Mouse (Mus musculus) small intestine, adult 2 months (tissue): ENCODE measurements at regions not wholly inside any gene's neighbourhood (a gene's known extent, or its start where the extent isn't known, plus 50 kb on each side); places are given as distances from the start of the nearest gene placed in this dataset.

ENCODE experiments used
- H3K27ac ChIP-seq: fragments of 200-500 bp; 2 replicates; pipeline ENCODE4 v1.5.1; 2012; ENCODE audit warnings: low read depth, low read length, control low read depth, inconsistent platforms; ENCODE audit not compliant: insufficient read depth
- H3K27me3 ChIP-seq: fragments of 200-500 bp; 2 replicates; pipeline ENCODE4 v1.6.1; 2012; ENCODE audit warnings: mild to moderate bottlenecking, moderate library complexity, low read length, inconsistent platforms; ENCODE audit not compliant: control insufficient read depth, insufficient read depth
- H3K36me3 ChIP-seq: fragments of 200-500 bp; 2 replicates; pipeline ENCODE4 v1.6.1; 2012; ENCODE audit warnings: mild to moderate bottlenecking, low read length, control low read depth, inconsistent platforms; ENCODE audit not compliant: control insufficient read depth, insufficient read depth
- H3K4me1 ChIP-seq: fragments of 200-500 bp; 2 replicates; pipeline ENCODE4 v1.6.1; 2012; ENCODE audit warnings: low read length, inconsistent platforms, mixed read lengths; ENCODE audit not compliant: control insufficient read depth, insufficient read depth, insufficient read length
- H3K4me3 ChIP-seq: fragments of 200-500 bp; 2 replicates; pipeline ENCODE4 v1.5.1; 2012; ENCODE audit warnings: low read depth, mild to moderate bottlenecking, control low read depth, inconsistent platforms, low read length, moderate library complexity
- CTCF ChIP-seq: fragments of 200-500 bp; IDR thresholded peaks from 2 replicates; pipeline ENCODE4 v1.5.1; 2012; ENCODE audit warnings: low read depth, mild to moderate bottlenecking, control low read depth, inconsistent platforms, low read length, moderate library complexity, mixed read lengths; ENCODE audit not compliant: insufficient replicate concordance, insufficient read length; ENCODE audit errors: extremely low read depth
- POLR2A ChIP-seq: fragments of 200-500 bp; IDR thresholded peaks from 2 replicates; pipeline ENCODE4 v1.6.1; 2012; ENCODE audit warnings: low read depth, mild to moderate bottlenecking, control low read depth, inconsistent platforms, low read length, moderate library complexity
- WGBS: fragments of 180-500 bp; shearing (Covaris S2); methylation state at CpG from one replicate; pipeline ENCODE4 v1.1.7; 2018; 5-methylcytosine and 5-hydroxymethylcytosine counted together

- 62% methylated on average over 1 of the region's 1 CpGs for WGBS
- Histone ChIP-seq H3K4me1 (no peaks in the 10 kb centered on the region), H3K27ac (no peak overlapping the region), H3K36me3 (no peaks in the 10 kb centered on the region), H3K4me3 (no peak overlapping the region), H3K27me3 (no peaks in the 10 kb centered on the region)
- TF ChIP-seq POLR2A = no peak
- TF ChIP-seq CTCF = no peak
Measured at GRCm38 (mm10) chr16:58236857-58237256, 171.4 kb upstream of the Dcbld2 start.

GRCm38 (mm10) chr16:58276281-58276680 lies 132.0 kb upstream of the Dcbld2 start:
- Histone ChIP-seq H3K27me3 (no peaks in the 10 kb centered on the region), H3K36me3 (no peaks in the 10 kb centered on the region), H3K4me1 (no peaks in the 10 kb centered on the region), H3K27ac (no peak overlapping the region), H3K4me3 (no peak overlapping the region)
- no peak for TF ChIP-seq CTCF
- no peak for TF ChIP-seq POLR2A
- 89% methylated on average over 3 of the region's 3 CpGs for WGBS

GRCm38 (mm10) chr16:58281474-58281873 lies 126.8 kb upstream of the Dcbld2 start:
- TF ChIP-seq POLR2A (no peak), CTCF (no peak)

GRCm38 (mm10) chr16:58294457-58294856 lies 113.8 kb upstream of the Dcbld2 start:
- no peak overlapping the region for H3K27ac ChIP-seq
- 70% methylated on average over 3 of the region's 3 CpGs for WGBS
- no peaks in the 10 kb centered on the region for H3K4me1 ChIP-seq
- no peaks in the 10 kb centered on the region for H3K36me3 ChIP-seq
- TF ChIP-seq CTCF (no peak), POLR2A (no peak)
- no peak overlapping the region for H3K4me3 ChIP-seq
- H3K27me3 ChIP-seq = no peaks in the 10 kb centered on the region

More at GRCm38 (mm10) chr16:58281474-58281873, 126.8 kb upstream of the Dcbld2 start:
- 17% methylated on average over 3 of the region's 3 CpGs for WGBS
- Histone ChIP-seq H3K4me3 (no peak overlapping the region), H3K27me3 (no peaks in the 10 kb centered on the region), H3K4me1 (no peaks in the 10 kb centered on the region), H3K27ac (no peak overlapping the region), H3K36me3 (no peaks in the 10 kb centered on the region)

GRCm38 (mm10) chr16:58295128-58295527 lies 113.1 kb upstream of the Dcbld2 start:
- Histone ChIP-seq H3K36me3 (no peaks in the 10 kb centered on the region), H3K4me3 (no peak overlapping the region), H3K27ac (no peak overlapping the region), H3K27me3 (no peaks in the 10 kb centered on the region), H3K4me1 (no peaks in the 10 kb centered on the region)
- TF ChIP-seq CTCF (no peak), POLR2A (no peak)
- 77% methylated on average over 1 of the region's 1 CpGs for WGBS

- 19% methylated on average over 4 of the region's 4 CpGs for WGBS
- Histone ChIP-seq H3K27me3 (no peaks in the 10 kb centered on the region), H3K36me3 (no peaks in the 10 kb centered on the region), H3K4me1 (no peaks in the 10 kb centered on the region), H3K27ac (no peak overlapping the region), H3K4me3 (no peak overlapping the region)
- TF ChIP-seq CTCF (no peak), POLR2A (no peak)
Measured at GRCm38 (mm10) chr16:58299495-58299894, 108.7 kb upstream of the Dcbld2 start.

GRCm38 (mm10) chr16:58300098-58300497 lies 108.1 kb upstream of the Dcbld2 start:
- 86% methylated on average over 6 of the region's 6 CpGs for WGBS
- TF ChIP-seq CTCF = no peak
- no peak for TF ChIP-seq POLR2A
- Histone ChIP-seq H3K4me1 (no peaks in the 10 kb centered on the region), H3K4me3 (no peak overlapping the region), H3K27ac (no peak overlapping the region), H3K36me3 (no peaks in the 10 kb centered on the region), H3K27me3 (no peaks in the 10 kb centered on the region)

- H3K4me3 ChIP-seq = no peak overlapping the region
- no peaks in the 10 kb centered on the region for H3K36me3 ChIP-seq
- H3K27me3 ChIP-seq = no peaks in the 10 kb centered on the region
- no peak for TF ChIP-seq CTCF
- TF ChIP-seq POLR2A = no peak
- no peak overlapping the region for H3K27ac ChIP-seq
- WGBS = 59% methylated on average over 5 of the region's 5 CpGs
- H3K4me1 ChIP-seq = no peaks in the 10 kb centered on the region
Measured at GRCm38 (mm10) chr16:58303555-58303954, 104.7 kb upstream of the Dcbld2 start.
